Mouse (Mus musculus): ENCODE data around the gene Slc25a34.

The Slc25a34 gene

DNA sequence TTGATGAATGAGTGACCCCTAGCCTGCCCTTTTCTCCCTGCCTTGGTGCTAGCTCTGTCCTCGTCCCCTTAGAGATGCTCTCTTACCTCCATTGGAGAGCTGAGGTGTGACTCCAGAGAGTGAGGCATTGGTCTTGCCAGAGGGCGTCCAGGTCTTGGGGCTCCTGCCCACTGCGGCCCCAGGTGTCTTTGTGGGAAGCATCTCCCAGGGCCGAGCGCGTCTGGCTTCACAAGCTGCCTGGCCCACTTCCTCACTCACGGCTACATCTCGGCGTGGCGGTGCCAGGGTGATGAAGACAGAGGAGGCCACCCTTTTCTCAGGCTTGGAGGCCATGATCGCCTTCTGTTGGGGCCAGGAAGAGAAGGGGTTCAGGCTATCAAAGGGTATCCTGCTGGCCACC, 28.5 kb downstream of the Slc25a34 start:
- intact Hi-C loops (cut with DNase I) = no loop called here

DNA sequence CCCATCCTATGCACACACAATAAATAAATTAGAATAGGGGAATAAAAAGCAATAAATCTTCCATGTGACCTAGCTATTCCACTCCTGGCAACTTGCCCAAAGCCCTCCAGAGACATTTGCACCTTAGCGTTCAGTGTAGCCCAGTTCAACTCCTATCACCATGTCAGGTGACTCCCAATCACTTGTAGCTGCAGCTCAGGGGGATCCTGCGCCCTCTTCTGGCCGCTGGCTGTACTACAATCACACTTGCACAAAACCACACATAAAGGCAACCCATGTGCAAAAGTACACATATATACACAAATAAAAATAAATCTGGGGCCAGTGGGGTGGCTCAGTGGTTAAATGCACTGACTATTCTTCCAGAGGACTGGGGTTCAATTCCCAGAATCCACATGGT, 32.1 kb downstream of the Slc25a34 start:
- intact Hi-C loops (cut with DNase I) = no loop called here

DNA sequence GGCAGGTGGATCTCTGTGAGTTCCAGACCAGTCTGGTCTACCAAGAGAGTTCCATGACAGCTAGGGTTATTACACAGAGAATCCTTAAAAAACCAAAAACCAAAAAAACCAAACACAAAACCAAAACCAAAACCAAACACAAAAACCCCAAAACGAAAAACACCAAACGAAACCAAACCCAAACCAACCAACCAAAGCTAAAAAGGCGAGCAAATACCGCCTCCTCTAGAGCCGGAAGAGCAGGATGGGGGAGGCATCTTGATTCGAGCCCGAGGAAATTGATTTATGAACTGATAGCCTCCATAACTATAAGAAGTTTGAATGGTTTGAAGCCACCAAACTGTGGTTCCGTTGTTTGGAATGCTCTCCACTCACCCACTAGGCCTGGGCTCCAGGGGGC, 39.7 kb downstream of the Slc25a34 start:
- intact Hi-C loops (cut with DNase I) = no loop called here

DNA sequence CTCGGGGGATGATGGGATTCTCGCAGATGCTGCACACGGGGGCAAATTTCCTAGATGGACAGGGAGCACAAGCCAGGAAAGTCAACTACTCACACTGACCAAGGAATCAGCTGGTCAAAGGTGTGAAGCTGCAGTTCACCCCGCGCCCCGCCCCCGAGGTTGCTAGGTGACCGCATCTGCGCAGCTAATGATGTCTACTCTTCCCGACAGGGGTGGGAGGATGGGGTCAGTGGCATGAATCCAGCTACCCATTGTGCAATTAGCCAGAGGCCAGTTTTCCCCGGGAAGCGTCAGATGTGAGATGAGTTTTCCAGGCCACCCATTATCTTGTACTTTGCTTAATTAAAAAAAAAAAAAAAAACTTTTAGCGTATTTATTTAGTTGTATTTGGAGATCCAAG, 42.6 kb downstream of the Slc25a34 start:
- intact Hi-C loops (cut with DNase I) = no loop called here

DNA sequence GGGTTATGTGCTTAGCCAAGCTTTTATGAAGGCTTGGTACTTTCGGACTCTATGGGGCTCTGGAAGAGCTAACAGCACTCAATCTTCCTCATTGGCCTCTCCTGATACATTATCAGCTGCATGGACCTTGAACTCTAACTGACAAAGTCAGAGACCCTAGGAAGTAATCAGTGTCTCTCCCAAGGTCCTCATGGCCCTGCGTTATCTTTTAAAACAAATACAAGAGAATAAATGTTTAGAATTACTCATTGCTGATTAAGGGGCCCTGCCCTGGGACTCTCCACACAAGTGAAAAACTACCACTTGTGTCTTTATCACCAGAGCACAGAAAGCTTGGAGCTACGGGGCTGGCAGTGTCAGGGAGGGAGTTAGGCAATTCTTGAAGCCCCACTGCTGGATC, 44.8 kb downstream of the Slc25a34 start:
- intact Hi-C loops (cut with DNase I) = no loop called here

DNA sequence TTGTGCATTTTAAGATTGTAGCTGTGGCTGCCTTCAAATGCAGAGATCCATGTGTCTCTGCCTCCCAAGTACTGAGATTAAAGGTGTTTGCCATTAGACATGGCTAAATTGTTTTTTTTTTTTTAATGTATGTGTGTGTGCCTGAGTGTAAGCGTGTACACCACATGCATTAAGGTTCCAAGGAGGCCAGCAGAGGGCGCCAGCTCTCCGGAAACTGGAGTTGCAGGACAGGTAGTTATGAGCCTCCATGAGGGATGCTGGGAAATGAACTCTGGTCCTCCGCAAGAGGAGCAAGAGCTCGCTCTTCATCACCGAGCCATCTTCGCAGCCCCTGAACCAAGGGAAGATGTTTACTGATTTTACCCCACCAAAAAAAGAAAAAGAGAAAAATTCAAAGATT, 46.7 kb downstream of the Slc25a34 start:
- intact Hi-C loops (cut with DNase I) = loop anchor here (2.0 kb wide), 1 partner anchor 170 kb away; no protein-coding TSS in a partner anchor

DNA sequence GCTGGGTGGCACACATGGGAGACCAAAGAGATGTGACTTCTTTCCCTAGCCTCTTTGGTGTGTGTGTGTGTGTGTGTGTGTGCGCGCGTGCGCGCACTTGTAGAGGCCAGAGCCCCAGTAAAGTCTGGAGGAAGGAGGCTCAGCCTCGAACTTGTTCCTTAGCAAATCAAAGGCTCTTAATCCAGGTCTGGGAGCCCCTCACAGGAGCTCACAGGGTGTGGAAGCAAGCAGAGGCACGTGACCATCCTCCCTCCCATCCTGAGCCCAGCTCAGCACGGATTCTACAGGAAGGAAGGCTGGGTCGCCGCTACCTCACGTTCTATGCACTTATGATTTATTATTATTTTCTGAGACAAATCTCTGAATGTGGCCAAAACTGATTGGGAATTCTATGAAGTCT, 47.2 kb downstream of the Slc25a34 start:
- intact Hi-C loops (cut with DNase I) = loop anchor here (2.0 kb wide), 1 partner anchor 170 kb away; no protein-coding TSS in a partner anchor

DNA sequence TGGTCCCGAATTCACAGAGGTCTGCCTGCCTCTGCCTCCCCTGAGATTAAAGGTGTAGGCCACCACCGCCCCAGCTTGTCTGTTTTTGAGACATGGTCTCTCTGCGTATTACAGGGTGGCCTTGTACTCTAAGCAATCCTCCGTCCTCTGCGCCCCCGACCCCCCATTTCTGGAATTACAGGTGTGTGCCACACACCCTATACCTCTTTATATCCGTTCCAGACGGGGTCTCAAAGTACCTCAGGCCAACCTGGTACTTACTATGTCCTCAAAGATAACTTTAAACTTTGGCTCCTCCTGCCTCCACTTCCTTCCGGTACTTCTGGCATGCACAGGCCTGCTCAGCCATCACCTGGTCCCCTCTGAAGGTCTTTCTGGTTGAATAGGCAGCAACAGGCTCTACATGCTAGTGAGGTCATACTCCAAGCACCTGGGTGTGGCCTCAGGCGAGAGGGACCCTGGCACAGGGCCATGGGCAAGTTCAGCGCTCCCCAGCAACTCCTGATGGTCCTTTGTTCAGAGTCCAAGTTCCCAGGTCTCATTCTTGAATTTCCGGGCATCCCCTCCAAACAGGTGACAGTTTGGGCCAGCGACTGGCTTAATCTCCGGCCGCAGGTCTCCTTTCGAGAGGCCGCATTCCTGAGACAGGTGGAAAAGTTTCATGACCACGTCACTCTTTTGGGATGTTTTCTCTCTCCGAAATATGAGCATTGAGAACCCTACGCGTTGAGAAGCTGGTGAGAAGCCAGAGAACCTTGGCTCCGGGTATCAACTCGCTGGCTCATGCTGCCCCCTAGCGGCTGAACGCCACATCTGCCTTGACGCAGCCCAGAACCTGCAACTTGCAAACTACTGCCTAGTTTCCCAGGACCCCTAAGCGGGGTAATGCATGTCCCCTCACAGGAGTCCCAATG, 48.6 kb downstream of the Slc25a34 start:
- intact Hi-C loops (cut with DNase I) = loop anchor here (1.0 to 5.0 kb wide), 2 partner anchors 43 to 144 kb away; no protein-coding TSS in a partner anchor

DNA sequence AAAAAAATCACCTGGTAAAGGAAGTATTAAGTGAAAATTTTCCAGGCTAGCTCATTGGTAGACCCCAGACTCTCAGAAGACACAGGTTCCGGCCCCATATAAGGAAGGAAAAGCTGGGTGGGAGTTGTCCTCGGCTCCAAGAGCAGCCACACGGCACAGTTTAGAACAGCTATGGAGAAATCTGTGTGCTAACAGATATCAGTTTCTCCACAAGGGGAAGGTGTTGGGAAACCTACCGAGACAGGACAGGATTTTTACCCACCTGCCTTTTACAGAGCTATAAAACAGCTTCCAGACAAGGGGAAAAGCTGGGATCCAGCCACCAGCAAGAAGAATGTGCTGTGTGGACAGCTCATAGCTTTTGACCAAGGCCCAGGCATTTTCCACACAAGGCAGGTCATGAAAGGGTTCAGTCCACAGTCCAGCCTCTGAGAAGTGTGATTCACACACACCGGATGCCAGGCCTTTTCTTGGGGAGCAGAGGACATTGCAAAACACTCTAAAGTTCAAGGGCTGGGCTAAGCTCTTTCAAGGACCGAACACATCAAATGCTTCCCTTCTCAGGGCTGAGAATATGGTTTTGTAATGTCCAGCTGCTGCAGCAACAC, 50.2 kb downstream of the Slc25a34 start:
- intact Hi-C loops (cut with DNase I) = loop anchor here (5.0 kb wide), 1 partner anchor 41 kb away; no protein-coding TSS in a partner anchor

DNA sequence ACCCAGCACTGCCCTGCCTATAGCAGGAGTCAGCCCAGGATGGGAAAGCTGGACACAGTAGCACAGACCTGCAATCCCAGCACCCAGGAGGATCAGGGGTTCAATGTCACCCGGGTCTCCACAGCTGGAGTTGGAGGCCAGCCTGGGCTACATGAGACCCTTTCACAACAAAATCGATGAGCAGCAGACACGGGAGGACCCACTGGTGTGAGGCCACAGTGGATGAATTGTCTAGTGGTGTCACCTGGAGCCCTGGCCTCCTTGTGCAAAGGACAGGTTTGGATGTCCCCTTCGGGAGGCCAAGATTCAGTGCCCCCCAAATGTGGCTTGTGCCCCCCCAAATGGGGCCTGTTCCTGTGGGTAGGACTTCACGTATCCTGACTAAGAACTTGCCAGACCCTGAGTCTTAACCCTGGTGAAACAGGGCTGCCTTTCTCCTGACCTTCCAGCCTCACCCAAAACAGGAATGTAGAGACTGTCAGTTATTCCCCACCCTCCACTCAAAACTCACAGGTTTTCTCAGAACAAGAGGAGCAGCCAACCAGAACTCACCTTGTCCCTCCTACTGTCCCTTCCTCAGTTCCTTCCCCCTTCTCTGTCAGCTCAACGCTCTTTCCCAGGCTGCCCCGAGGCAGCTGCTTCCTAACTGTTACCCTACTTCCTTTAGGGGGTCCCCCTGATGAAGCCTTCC, 50.8 kb downstream of the Slc25a34 start:
- intact Hi-C loops (cut with DNase I) = loop anchor here (5.0 kb wide), 1 partner anchor 41 kb away; no protein-coding TSS in a partner anchor

DNA sequence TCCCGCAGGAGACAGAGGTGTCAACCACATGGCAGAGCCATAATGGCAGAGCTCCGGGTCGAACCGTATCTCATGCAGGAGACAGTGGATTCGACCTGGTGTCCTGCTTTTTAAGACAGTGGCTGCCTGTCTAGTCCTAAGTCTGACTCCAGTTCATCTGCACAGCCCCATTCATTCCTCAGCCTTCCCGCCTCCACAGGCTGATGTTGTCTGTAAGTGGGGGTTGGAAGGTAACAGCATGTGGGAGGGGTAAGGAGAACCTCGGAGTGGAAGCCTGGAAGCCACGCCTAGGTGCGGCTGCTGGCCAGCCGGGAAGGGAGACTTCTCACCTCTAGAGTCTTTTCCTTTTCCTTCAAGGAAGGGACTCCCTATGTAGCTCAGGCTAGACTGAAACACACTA, 51.7 kb downstream of the Slc25a34 start:
- intact Hi-C loops (cut with DNase I) = loop anchor here (5.0 kb wide), 1 partner anchor 40 kb away; no protein-coding TSS in a partner anchor

DNA sequence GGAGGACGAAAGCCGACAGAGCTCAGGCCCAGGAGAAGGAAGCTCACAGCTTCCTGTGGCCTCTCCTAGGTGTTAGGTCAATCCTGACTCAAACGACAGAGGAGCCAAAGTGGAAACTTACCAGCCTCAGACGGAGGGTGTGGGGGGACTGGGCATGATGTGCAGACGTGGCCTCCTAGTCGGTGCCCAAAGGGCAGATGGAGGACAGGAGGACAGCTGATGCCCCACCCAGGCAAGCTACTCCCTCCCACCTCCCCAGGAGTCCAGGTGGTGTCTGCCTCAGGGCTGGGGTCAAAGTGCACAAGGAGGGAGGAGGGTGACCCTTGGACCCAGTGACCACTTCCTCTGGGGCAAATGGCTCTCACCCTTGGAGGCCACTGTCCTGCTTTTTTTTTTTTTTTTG, 52.3 kb downstream of the Slc25a34 start:
- intact Hi-C loops (cut with DNase I) = loop anchor here (5.0 kb wide), 1 partner anchor 39 kb away; no protein-coding TSS in a partner anchor

DNA sequence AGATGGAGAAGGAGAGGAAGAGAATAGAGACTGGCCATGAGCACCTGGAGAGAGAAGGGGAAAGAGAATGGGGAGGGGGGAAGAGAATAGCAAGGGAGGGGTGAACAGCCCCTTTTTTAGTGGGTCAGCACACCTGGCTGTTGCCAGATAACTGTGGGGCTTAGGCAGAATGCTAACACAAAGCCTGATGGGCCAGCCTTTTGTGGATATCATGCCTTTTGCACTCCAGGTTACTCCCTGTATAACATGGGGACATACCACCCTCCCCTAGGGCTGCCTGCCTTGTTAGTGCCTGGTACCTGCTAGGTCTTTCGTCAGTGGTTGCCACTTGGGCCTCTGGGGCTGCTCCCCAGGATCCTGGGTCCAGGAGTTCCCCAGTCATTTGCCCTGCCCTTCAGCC, 52.8 kb downstream of the Slc25a34 start:
- intact Hi-C loops (cut with DNase I) = loop anchor here (5.0 kb wide), 1 partner anchor 39 kb away; no protein-coding TSS in a partner anchor

DNA sequence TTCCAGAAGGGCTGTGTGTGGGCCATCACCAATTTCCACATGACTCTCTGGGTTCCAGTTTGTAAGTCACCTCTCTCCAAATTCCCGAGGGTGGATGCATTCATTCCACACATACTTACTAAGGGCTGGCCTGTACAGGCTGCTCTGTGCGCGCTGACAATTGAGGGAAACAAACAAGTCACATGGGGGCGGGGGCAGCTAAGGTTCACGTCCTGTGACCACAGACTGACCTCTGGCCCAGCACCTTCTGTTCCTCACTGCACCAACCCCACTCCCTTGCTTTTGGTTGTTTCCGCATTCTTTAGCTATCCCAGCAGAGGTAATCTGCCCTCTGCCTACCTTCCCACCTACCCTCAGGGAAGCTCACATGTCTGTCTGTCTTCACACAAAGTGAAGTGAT, 53.6 kb downstream of the Slc25a34 start:
- intact Hi-C loops (cut with DNase I) = loop anchor here (5.0 kb wide), 1 partner anchor 38 kb away; no protein-coding TSS in a partner anchor

DNA sequence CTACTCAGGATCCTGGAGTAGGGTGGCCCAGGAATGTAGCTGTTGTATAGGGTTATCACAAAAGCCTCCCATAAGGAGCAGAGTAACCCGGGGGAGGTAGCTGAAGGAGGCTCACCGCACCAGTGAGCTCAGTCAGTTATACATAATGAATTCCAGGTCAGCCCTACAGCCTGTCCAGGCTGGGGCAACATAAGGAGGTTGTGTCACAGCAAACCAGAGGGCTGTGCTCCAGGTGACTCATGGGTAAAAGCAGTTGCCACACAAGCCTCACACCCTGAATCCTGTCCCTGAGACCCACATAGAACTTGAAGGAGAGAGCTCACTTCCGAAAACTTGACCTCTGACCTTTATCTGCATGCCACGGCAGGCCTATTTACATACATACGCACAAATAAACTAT, 54.7 kb downstream of the Slc25a34 start:
- intact Hi-C loops (cut with DNase I) = no loop called here
